Mouse (Mus musculus): Measurements from ENCODE around the gene Fam189b. TPM values are rescaled to one million over a fixed set of nuclear protein-coding genes. Genes with fewer than 3 reads are reported as not detected.

Fam189b gene
- 2.8 and 3.9 TPM in 2 replicates for polyA plus RNA-seq (2015; fragmentation: Nextera tagmentation; extraction: Ambion mirVana)

DNA sequence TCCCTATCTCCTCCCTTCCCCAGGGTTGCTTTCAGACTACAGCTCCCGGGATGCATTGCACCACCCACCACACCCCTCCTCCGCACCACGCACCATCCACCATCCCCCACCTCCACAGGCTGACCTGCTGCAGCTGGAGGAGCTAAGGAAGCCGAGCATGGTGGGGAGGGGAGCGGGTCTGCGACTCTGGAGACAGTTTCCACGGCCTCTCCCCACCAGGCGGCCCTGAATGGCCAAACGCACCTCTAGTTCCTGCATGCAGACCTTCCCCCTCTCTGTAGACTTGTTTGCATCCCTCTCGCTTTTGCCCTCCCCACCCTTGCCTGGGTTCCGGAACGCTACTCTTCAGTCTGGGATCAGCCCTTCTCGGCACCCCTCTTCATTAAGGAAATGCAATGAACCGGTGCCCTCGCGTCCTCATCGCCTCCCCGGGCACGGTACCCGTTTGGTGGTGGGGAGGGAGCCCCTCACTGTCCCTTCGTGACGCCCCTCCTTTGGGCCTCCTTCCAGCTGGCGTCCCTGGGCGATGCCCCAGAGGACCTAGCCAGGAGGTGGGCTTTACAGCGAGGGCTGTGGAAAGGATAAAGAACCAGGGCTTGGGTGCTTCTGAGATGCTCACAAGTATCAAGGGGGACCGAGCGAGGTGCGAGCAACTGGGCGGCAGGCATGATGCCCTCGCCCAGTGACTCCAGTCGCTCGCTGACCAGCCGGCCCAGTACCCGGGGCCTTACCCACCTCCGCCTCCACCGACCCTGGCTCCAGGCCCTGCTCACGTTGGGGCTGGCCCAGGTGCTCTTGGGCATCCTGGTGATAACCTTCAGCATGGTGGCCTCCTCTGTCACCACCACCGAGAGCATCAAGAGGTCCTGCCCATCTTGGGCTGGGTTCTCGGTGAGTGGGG is at the start of gene Fam189b:
Fam189b (plus strand) TSS at position 86 of the 901 bp plus-strand sequence.
- H3K4me1 ChIP-seq (replicated peaks): peaks cover 64% of the 10 kb centered on the region
- peak within 1 kb of the TSS; percentile 69 for H3K27ac ChIP-seq

DNA sequence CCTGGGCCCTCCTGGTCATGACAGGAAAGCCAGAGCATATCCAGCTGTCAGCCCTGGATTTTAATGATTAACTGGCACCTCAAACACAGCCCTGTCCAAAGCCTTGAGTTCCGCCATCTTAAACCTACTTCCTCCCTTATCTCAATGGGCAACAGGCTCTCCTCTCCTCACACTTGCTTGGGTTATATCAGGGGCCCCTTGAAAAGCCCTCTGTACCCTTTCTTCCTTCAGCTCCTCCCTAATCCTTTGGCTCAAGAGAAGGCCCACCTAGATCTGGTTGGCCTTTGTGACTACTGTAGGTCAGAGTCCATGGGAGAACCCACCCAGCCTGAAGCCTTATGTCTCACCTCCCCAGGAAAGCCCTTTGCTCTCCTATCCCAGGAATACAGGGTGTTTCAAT is 49.2 kb upstream of the Fam189b start:
- peaks cover 93% of the 10 kb centered on the region for H3K4me1 ChIP-seq (replicated peaks)
- WGBS (ENCODE audit: insufficient replicate concordance): 18% methylated on average over 1 of the region's 1 CpGs
- ATAC-seq (ENCODE audit: low read depth) (peak; percentile 8), DNase-seq (no peak)
- H3K9me3 ChIP-seq (replicated peaks): no peaks in the 10 kb centered on the region
- H3K9ac ChIP-seq: peak overlapping the region; percentile 75
- H3K27ac ChIP-seq: peak overlapping the region; percentile 95
- H3K36me3 ChIP-seq: peaks cover 8% of the 10 kb centered on the region
- H3K27me3 ChIP-seq: no peaks in the 10 kb centered on the region
- peak overlapping the region; percentile 79 for H3K4me2 ChIP-seq
- H3K4me3 ChIP-seq (replicated peaks): peak overlapping the region; percentile 55

More for the DNA sequence above, at the start of gene Fam189b:
- peak within 1 kb of the TSS; percentile 86 for H3K4me2 ChIP-seq
- peaks cover 39% of the 10 kb centered on the region for H3K36me3 ChIP-seq
- 18% methylated on average over 39 of the region's 39 CpGs for WGBS (ENCODE audit: insufficient replicate concordance)
- ATAC-seq (ENCODE audit: low read depth) (peak; percentile 91), DNase-seq (peak; percentile 72)
- H3K9me3 ChIP-seq (replicated peaks): no peaks in the 10 kb centered on the region
- peak within 1 kb of the TSS; percentile 74 for H3K9ac ChIP-seq
- H3K4me3 ChIP-seq (replicated peaks): peak within 1 kb of the TSS; percentile 61
- peaks cover 9% of the 10 kb centered on the region for H3K27me3 ChIP-seq

DNA sequence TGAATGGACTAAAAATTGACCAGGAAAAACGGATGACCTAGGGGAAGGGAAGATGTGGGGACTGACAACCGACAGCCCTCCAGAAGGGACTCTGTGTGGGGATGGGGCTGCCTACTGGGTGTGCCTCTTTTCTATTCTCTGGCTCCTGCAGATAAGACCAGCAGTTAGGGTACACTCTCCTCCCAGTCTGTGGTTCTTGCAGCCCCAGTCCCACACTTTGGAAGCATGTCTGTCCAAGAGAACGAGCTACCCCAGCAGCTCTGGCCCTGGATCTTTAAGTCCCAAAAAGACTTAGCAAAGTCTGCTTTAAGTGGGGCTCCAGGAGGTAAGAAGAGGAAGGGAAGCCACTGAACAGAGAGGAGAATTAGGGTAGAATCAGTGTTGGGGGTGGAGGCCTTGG is 47.0 kb upstream of the Fam189b start, which contains the start of gene Pklr:
Pklr (plus strand) TSS at position 185 of the 400 bp plus-strand sequence.
- H3K27me3 ChIP-seq: no peaks in the 10 kb centered on the region
- no peaks in the 10 kb centered on the region for H3K9me3 ChIP-seq (replicated peaks)
- peaks cover 93% of the 10 kb centered on the region for H3K4me1 ChIP-seq (replicated peaks)
- peaks cover 30% of the 10 kb centered on the region for H3K36me3 ChIP-seq
- DNase-seq (peak; percentile 72), ATAC-seq (ENCODE audit: low read depth) (peak; percentile 62)
- H3K4me3 ChIP-seq (replicated peaks): peak within 1 kb of the TSS; percentile 73
- H3K27ac ChIP-seq: peak within 1 kb of the TSS; percentile 95
- peak within 1 kb of the TSS; percentile 85 for H3K9ac ChIP-seq
- 15% methylated on average over 3 of the region's 3 CpGs for WGBS (ENCODE audit: insufficient replicate concordance)
- H3K4me2 ChIP-seq: peak within 1 kb of the TSS; percentile 79

DNA sequence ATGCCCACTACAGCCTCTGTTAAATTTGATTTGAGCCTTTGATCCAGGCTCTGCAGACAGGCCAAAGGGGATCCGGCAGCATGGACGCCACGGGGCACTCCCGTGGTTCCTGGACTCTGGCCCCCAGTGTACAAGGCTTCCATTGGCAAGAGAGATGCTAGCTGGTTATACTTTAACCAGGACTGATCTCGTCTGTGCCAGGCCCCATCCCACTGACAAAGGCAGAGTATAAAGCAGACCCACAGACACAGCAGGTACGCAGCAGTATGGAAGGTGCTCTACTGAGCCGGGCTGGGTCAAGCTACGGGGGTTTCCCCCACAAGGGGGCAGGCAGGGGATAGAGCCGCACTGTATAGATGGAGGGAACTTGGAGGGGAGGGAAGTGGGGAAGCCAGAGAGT is 46.6 kb upstream of the Fam189b start:
- H3K36me3 ChIP-seq: peaks cover 34% of the 10 kb centered on the region
- WGBS (ENCODE audit: insufficient replicate concordance): 16% methylated on average over 9 of the region's 9 CpGs
- H3K9ac ChIP-seq: peak overlapping the region; percentile 85
- peak overlapping the region; percentile 95 for H3K27ac ChIP-seq
- no peaks in the 10 kb centered on the region for H3K9me3 ChIP-seq (replicated peaks)
- H3K4me3 ChIP-seq (replicated peaks): peak overlapping the region; percentile 73
- H3K27me3 ChIP-seq: no peaks in the 10 kb centered on the region
- peak overlapping the region; percentile 76 for H3K4me2 ChIP-seq
- peaks cover 95% of the 10 kb centered on the region for H3K4me1 ChIP-seq (replicated peaks)
- DNase-seq: peak; percentile 68
- peak; percentile 47 for ATAC-seq (ENCODE audit: low read depth)

DNA sequence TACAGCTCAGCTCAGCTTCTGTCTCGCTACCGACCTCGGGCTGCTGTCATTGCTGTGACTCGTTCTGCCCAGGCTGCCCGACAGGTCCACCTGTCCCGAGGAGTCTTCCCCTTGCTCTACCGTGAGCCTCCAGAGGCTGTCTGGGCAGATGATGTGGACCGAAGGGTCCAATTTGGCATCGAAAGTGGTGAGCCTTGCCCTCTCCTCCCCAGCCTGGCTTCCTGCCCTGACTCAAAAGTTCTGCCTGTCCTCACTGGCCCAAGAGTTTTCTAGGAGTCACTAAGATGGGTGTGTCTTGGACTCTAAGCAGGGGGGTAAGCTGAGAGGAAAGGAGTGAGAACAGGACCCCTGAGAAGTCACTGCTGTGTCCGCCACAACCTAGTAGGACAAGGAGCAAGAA is 38.1 kb upstream of the Fam189b start:
- H3K36me3 ChIP-seq: peaks cover 71% of the 10 kb centered on the region
- no peak overlapping the region for H3K9ac ChIP-seq
- no peaks in the 10 kb centered on the region for H3K9me3 ChIP-seq (replicated peaks)
- no peak overlapping the region for H3K4me2 ChIP-seq
- H3K27ac ChIP-seq: peak overlapping the region; percentile 63; the same call in 1 of the 2 replicates
- 79% methylated on average over 10 of the region's 10 CpGs for WGBS (ENCODE audit: insufficient replicate concordance)
- no peak overlapping the region for H3K4me3 ChIP-seq (replicated peaks)
- DNase-seq (no peak), ATAC-seq (ENCODE audit: low read depth) (no peak)
- H3K27me3 ChIP-seq: peaks cover 20% of the 10 kb centered on the region
- H3K4me1 ChIP-seq (replicated peaks): peaks cover 97% of the 10 kb centered on the region

DNA sequence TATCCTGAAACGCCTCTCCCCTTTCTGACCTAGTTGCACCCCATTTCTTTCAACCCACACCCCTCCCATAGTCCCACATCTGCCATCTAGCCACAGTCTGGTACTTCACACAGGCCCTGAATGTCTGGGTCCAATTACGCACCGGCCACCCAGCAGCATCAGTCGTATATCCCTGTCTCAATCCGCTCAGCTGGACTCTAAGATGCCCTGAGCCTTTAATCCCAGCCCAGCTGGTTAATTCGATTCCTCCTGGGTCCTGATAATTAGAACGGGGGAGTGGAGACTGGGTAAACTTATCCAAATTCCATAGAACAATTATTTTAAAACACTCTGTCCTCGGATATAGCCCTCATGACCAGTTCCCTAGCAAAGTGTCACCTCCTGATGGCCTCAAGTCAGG is 37.4 kb upstream of the Fam189b start:
- 78% methylated on average over 8 of the region's 8 CpGs for WGBS (ENCODE audit: insufficient replicate concordance)
- Histone ChIP-seq H3K4me2 (no peak overlapping the region), H3K9me3 (replicated peaks) (no peaks in the 10 kb centered on the region), H3K36me3 (peaks cover 64% of the 10 kb centered on the region), H3K4me3 (replicated peaks) (no peak overlapping the region), H3K9ac (peak overlapping the region; percentile 12; the same call in 1 of the 2 replicates), H3K4me1 (replicated peaks) (peaks cover 94% of the 10 kb centered on the region), H3K27ac (peak overlapping the region; percentile 63), H3K27me3 (peaks cover 27% of the 10 kb centered on the region)
- no peak for DNase-seq
- no peak for ATAC-seq (ENCODE audit: low read depth)

DNA sequence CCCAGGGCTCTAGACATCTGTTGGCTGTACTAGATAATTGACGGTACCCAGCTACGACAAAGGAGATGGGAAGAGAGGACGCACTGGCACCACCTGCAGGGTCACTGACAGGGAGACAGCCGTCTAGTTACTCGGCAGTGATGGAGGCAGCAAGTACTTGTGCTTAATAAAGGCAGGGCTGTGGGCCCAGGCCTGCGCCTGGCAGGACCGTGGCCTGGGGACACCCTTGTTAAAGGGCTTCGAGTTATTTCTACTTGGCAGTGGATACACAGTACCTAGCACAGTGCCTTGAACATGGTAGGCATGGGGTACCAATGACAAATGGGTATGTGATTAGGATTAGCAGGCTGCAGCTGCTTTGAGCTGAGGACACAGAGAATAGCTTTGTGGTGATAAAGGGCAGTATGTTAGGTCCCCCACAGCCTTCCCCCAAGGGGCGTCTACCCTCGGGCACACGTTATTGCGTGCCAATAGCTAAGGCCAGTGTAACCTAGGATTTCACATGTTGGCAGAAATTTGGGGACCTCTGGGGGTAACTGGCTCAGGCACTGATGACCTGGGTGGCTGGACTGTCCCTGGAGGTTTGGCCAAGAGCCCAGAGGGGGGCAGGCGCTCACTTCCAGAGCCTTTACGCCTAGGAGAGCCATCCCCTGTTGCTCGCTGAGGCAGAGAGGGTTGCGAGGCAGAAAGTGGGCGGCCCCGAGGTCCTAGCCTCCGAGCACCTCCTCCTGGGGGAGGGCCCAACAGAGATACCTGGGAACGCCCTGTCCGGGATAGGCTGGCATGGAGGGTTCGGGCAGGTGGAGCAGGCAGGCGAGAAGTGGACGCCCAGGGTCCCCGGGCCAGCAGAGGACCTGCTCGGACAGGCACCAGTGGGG is 35.6 kb upstream of the Fam189b start:
- H3K27me3 ChIP-seq: peaks cover 37% of the 10 kb centered on the region
- DNase-seq (peak; percentile 82), ATAC-seq (ENCODE audit: low read depth) (peak; percentile 92)
- peak overlapping the region; percentile 86 for H3K27ac ChIP-seq
- peak overlapping the region; percentile 49 for H3K4me3 ChIP-seq (replicated peaks)
- peak overlapping the region; percentile 70 for H3K9ac ChIP-seq
- H3K4me2 ChIP-seq: peak overlapping the region; percentile 78
- peaks cover 93% of the 10 kb centered on the region for H3K4me1 ChIP-seq (replicated peaks)
- WGBS (ENCODE audit: insufficient replicate concordance): 17% methylated on average over 26 of the region's 26 CpGs
- no peaks in the 10 kb centered on the region for H3K9me3 ChIP-seq (replicated peaks)
- H3K36me3 ChIP-seq: peaks cover 46% of the 10 kb centered on the region

DNA sequence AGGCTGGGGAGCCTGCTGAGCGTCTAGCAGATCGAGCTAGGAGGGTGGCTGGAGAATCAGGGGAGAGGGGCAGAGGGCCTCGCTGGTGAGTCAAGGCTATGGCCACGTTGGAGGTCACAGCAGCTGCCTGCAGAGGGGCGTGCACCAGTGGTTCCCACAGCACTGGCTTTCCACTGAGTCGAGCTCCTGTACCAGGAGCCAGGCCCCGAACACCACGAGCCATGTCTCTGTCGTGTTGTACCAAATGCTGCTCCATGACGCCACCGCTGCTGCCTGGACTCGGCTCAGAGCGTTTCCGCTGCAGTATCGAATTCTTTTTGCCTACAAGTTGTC is 35.0 kb upstream of the Fam189b start:
- Histone ChIP-seq H3K9ac (peak overlapping the region; percentile 70), H3K4me2 (peak overlapping the region; percentile 78), H3K9me3 (replicated peaks) (no peaks in the 10 kb centered on the region), H3K27ac (peak overlapping the region; percentile 86), H3K4me1 (replicated peaks) (peaks cover 93% of the 10 kb centered on the region), H3K27me3 (peaks cover 43% of the 10 kb centered on the region), H3K36me3 (peaks cover 40% of the 10 kb centered on the region), H3K4me3 (replicated peaks) (peak overlapping the region; percentile 49)
- no peak for ATAC-seq (ENCODE audit: low read depth)
- no peak for DNase-seq
- 11% methylated on average over 15 of the region's 15 CpGs for WGBS (ENCODE audit: insufficient replicate concordance)

DNA sequence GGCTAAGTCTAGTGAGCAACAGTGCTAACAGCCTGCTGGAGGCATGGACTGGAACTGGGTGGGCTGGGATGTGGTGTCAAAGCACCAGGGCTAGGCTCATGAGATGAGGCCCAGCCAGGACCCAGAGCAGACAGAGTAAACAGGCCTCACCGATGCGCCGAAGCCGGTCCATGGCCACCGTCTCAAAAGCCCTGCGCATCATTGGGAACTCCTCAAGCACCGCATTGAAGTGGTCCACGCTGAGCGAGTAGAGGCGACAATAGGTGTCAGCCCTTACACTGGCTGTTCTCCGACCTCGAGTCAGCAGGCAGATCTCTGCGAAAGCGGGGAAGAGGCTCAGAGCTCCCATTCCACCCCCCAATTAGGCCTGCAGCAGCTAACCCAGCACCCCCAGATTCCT is 34.4 kb upstream of the Fam189b start:
- Histone ChIP-seq H3K36me3 (peaks cover 34% of the 10 kb centered on the region), H3K4me2 (peak overlapping the region; percentile 78), H3K9me3 (replicated peaks) (no peaks in the 10 kb centered on the region), H3K4me1 (replicated peaks) (peaks cover 87% of the 10 kb centered on the region), H3K27me3 (peaks cover 43% of the 10 kb centered on the region), H3K9ac (peak overlapping the region; percentile 11; the same call in 1 of the 2 replicates), H3K27ac (peak overlapping the region; percentile 86), H3K4me3 (replicated peaks) (no peak overlapping the region)
- no peak for DNase-seq
- ATAC-seq (ENCODE audit: low read depth): no peak
- WGBS (ENCODE audit: insufficient replicate concordance): 71% methylated on average over 14 of the region's 14 CpGs

DNA sequence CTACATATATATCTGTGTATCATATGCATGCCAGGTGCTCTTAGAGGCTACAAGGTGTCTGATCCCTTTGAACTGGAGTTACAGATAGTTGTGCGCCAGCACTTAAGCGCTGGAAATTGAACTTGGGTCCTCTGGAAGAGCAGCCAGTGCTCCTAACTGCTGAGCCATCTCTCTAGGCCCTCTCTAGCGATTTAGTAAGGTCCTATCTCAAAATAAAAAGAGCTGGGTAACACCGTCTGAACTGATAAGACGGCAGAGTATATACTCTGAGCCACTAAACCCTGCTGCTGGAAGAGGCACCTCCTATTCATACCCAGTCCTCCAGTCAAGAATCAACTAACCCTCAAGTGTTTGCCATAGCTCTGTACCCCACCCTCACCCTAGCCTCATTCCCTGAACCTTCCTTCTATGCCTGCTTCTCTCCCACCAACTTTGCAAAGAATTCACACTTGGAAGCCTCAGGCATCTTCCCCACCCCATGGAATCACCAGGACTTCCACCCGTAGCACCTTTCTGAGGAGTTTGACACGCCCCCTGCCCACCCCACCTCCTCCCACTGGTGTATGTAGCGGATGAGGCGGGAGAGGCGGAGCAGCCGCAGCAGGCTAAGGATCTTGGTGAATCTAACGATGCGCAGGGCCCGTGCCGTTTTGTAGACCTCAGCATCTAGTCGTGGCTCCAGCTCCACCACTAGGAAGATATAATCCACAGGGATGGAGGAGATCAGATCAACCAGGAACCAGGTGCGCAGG is 30.7 kb upstream of the Fam189b start:
- no peak for DNase-seq
- H3K27ac ChIP-seq: peak overlapping the region; percentile 34; the same call in 1 of the 2 replicates
- peaks cover 55% of the 10 kb centered on the region for H3K27me3 ChIP-seq
- no peaks in the 10 kb centered on the region for H3K36me3 ChIP-seq
- H3K4me3 ChIP-seq (replicated peaks): no peak overlapping the region
- 0 out of 2 replicates have a peak overlapping the region, but pooled peaks have one; percentile 12 for H3K4me2 ChIP-seq
- ATAC-seq (ENCODE audit: low read depth): peak; percentile 24
- H3K9me3 ChIP-seq (replicated peaks): no peaks in the 10 kb centered on the region
- H3K9ac ChIP-seq: peak overlapping the region; percentile 45; the same call in 1 of the 2 replicates
- 37% methylated on average over 17 of the region's 17 CpGs for WGBS (ENCODE audit: insufficient replicate concordance)
- H3K4me1 ChIP-seq (replicated peaks): peaks cover 51% of the 10 kb centered on the region
